Mouse (Mus musculus) heart, postnatal 25 days (tissue): ENCODE data around the gene Trip12. TPM values are rescaled to one million over a fixed set of nuclear protein-coding genes. Genes with fewer than 3 reads are reported as not detected.

Source experiments
- DNase-seq: peaks from one replicate; pipeline ENCODE4 v3.0.0; 2022; ENCODE audit warnings: low spot score
- intact Hi-C: fragments of 180-260 bp; cut with DNase I; formaldehyde crosslinking; loops from one replicate; pipeline ENCODE4 v1.15.1; 2025
- total RNA-seq, 2 experiments: library from RNA; stranded (reverse); gene quantifications; 2 replicates each; pipeline ENCODE4 v1.2.3; 2021

The Trip12 gene
- total RNA-seq: 100 to 1,000 TPM; 185 to 203 TPM

- intact Hi-C loops: no loop called here
- no peak for DNase-seq
These were observed at the start of gene Trip12 for GRCm38 (mm10) chr1:84840018-84840664. Trip12 (minus strand) TSS chr1:84840516.

GRCm38 (mm10) chr1:84890005-84890393 is 49.7 kb upstream of the Trip12 start:
- intact Hi-C loops: no loop called here

GRCm38 (mm10) chr1:84889330-84890004 is 49.2 kb upstream of the Trip12 start:
- intact Hi-C loops: no loop called here
- no peak for DNase-seq

More at GRCm38 (mm10) chr1:84890005-84890393, 49.7 kb upstream of the Trip12 start:
- DNase-seq: no peak

GRCm38 (mm10) chr1:84885921-84886320 is 45.6 kb upstream of the Trip12 start:
- DNase-seq: no peak
- intact Hi-C loops: loop anchor here (2.0 kb wide), 1 partner anchor 151 kb away; no protein-coding TSS in a partner anchor

GRCm38 (mm10) chr1:84885174-84885573 is 44.9 kb upstream of the Trip12 start:
- no peak for DNase-seq
- intact Hi-C loops: loop anchor here (2.0 kb wide), 1 partner anchor 150 kb away; no protein-coding TSS in a partner anchor

GRCm38 (mm10) chr1:84883889-84884288 is 43.6 kb upstream of the Trip12 start:
- intact Hi-C loops: loop anchor here (2.0 kb wide), 1 partner anchor 149 kb away; no protein-coding TSS in a partner anchor
- no peak for DNase-seq

- intact Hi-C loops: no loop called here
- no peak for DNase-seq
These were observed 42.6 kb upstream of the Trip12 start for GRCm38 (mm10) chr1:84882937-84883336.

GRCm38 (mm10) chr1:84882066-84882532 is 41.8 kb upstream of the Trip12 start:
- DNase-seq: no peak
- intact Hi-C loops: no loop called here

GRCm38 (mm10) chr1:84881248-84882065 is 41.1 kb upstream of the Trip12 start:
- intact Hi-C loops: no loop called here
- DNase-seq: no peak

- no peak for DNase-seq
- intact Hi-C loops: no loop called here
These were observed 39.3 kb upstream of the Trip12 start for GRCm38 (mm10) chr1:84879571-84880120.

GRCm38 (mm10) chr1:84877590-84877989 is 37.3 kb upstream of the Trip12 start:
- no peak for DNase-seq
- intact Hi-C loops: no loop called here

GRCm38 (mm10) chr1:84872939-84873338 is 32.6 kb upstream of the Trip12 start:
- intact Hi-C loops: no loop called here

GRCm38 (mm10) chr1:84872105-84872504 is 31.8 kb upstream of the Trip12 start:
- no peak for DNase-seq
- intact Hi-C loops: no loop called here

More at GRCm38 (mm10) chr1:84872939-84873338, 32.6 kb upstream of the Trip12 start:
- DNase-seq: no peak

GRCm38 (mm10) chr1:84871131-84871530 is 30.8 kb upstream of the Trip12 start:
- intact Hi-C loops: no loop called here
- DNase-seq: no peak

GRCm38 (mm10) chr1:84869498-84869897 is 29.2 kb upstream of the Trip12 start:
- intact Hi-C loops: no loop called here
- no peak for DNase-seq

GRCm38 (mm10) chr1:84868841-84869240 is 28.5 kb upstream of the Trip12 start:
- no peak for DNase-seq
- intact Hi-C loops: no loop called here

GRCm38 (mm10) chr1:84868311-84868710 is 28.0 kb upstream of the Trip12 start:
- intact Hi-C loops: no loop called here
- DNase-seq: no peak

- intact Hi-C loops: no loop called here
- no peak for DNase-seq
These were observed 26.5 kb upstream of the Trip12 start for GRCm38 (mm10) chr1:84866706-84867230.

- intact Hi-C loops: no loop called here
- DNase-seq: no peak
These were observed 25.9 kb upstream of the Trip12 start for GRCm38 (mm10) chr1:84866231-84866630.

GRCm38 (mm10) chr1:84864645-84865044 is 24.3 kb upstream of the Trip12 start:
- intact Hi-C loops: no loop called here
- DNase-seq: no peak
